Mouse (Mus musculus) midbrain, embryonic 12.5 days (tissue): ENCODE data around the gene Camta1. TPM values are rescaled to one million over a fixed set of nuclear protein-coding genes. Genes with fewer than 3 reads are reported as not detected.
A peak's percentile ranks its signal among the peaks of the same experiment; 100 is the strongest.

Source experiments
- ATAC-seq: fragments of 200-750 bp; cut with Nextera tagmentation; 2 replicates; pipeline ENCODE4 v1.8.0; 2017; ENCODE audit warnings: low read depth, moderate TSS enrichment, moderate library complexity; ENCODE audit not compliant: low FRiP score
- H3K27ac ChIP-seq: fragments of 300-500 bp; sonication (generic); replicated peaks from 2 replicates; pipeline ENCODE4 v1.5.1; 2016; ENCODE audit warnings: mild to moderate bottlenecking
- H3K27me3 ChIP-seq: fragments of 300-500 bp; sonication (generic); 2 replicates; pipeline ENCODE4 v1.6.1; 2016; ENCODE audit warnings: mild to moderate bottlenecking
- H3K36me3 ChIP-seq: fragments of 300-500 bp; sonication (generic); 2 replicates; pipeline ENCODE4 v1.6.1; 2016
- H3K4me1 ChIP-seq: fragments of 300-500 bp; sonication (generic); 2 replicates; pipeline ENCODE4 v1.6.1; 2016
- H3K4me2 ChIP-seq: fragments of 300-500 bp; sonication (generic); replicated peaks from 2 replicates; pipeline ENCODE4 v1.6.1; 2016; ENCODE audit warnings: mild to moderate bottlenecking, moderate library complexity
- H3K4me3 ChIP-seq: fragments of 300-500 bp; sonication (generic); 2 replicates; pipeline ENCODE4 v1.5.1; 2016; ENCODE audit warnings: mild to moderate bottlenecking
- H3K9ac ChIP-seq: fragments of 300-500 bp; sonication (generic); replicated peaks from 2 replicates; pipeline ENCODE4 v1.6.1; 2016; ENCODE audit warnings: mild to moderate bottlenecking, moderate library complexity
- H3K9me3 ChIP-seq: fragments of 300-500 bp; sonication (generic); 2 replicates; pipeline ENCODE4 v1.6.1; 2016; ENCODE audit warnings: mild to moderate bottlenecking
- WGBS: fragments of 180-500 bp; shearing (Covaris S2); methylation state at CpG from one replicate; pipeline ENCODE4 v1.1.7; 2016; 5-methylcytosine and 5-hydroxymethylcytosine counted together
- polyA plus RNA-seq: library from polyadenylated mRNA; unstranded; fragments of >200 nt; fragmentation: Nextera tagmentation; extraction: Ambion mirVana; gene quantifications from 2 replicates; pipeline ENCODE4 v1.2.1, GENCODE M21; 2016

Camta1 gene
- polyA plus RNA-seq, 1 experiment from 2014 or later, result 135 TPM

DNA sequence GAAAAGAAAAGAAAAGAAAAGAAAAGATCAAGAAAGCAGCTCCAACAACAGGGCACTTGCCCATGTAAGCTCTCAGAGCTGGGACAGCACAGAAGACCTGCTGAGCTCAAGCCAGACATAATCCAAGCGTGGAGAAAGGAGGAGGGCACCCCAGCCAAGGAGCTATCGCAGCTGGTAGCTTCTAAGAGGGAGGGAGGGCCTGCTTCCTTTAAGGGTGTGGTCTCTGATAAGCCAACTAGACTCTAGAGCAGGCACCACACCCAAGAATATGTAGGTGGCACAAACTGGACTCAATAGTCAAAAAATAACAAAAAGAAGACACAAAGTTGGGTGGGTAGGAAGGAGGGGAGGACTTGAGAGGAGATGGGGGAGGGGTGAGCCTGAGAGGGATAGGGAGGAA is 135.3 kb downstream of the Camta1 start:
- H3K9me3 ChIP-seq, result no peaks in the 10 kb centered on the region
- no peak overlapping the region for H3K4me2 ChIP-seq
- no peak for ATAC-seq
- H3K27me3 ChIP-seq, result no peaks in the 10 kb centered on the region
- H3K9ac ChIP-seq, result no peak overlapping the region
- H3K4me3 ChIP-seq, result no peak overlapping the region
- no peaks in the 10 kb centered on the region for H3K36me3 ChIP-seq
- H3K4me1 ChIP-seq, result peaks cover 8% of the 10 kb centered on the region
- 60% methylated on average over 2 of the region's 2 CpGs for WGBS
- no peak overlapping the region for H3K27ac ChIP-seq

DNA sequence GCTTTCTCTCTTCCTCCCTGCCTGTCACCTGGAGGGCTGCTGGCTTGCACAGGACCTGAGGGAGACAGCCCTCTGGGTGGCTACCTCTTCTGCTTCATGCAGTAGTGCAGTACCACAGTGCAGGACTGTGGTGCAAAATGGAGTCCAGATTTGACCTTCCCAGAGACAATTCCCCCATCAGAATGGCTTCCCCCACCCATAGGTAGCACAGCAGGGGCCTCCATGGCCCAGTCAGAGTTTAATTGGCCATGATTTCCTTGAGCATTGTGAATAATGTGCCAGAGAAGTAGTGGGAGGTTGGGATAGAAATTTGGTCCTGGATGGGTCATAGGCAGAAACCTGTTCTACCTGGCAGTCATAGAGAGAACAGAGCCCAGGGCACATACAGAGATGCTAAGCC is 136.8 kb downstream of the Camta1 start:
- Histone ChIP-seq H3K27ac (no peak overlapping the region), H3K4me3 (no peak overlapping the region), H3K4me1 (peaks cover 11% of the 10 kb centered on the region), H3K9me3 (no peaks in the 10 kb centered on the region), H3K27me3 (no peaks in the 10 kb centered on the region), H3K36me3 (no peaks in the 10 kb centered on the region), H3K9ac (no peak overlapping the region), H3K4me2 (no peak overlapping the region)
- no peak for ATAC-seq

GRCm38 (mm10) chr4:151720722-151721467 is 140.8 kb downstream of the Camta1 start:
- H3K9me3 ChIP-seq, result no peaks in the 10 kb centered on the region
- peaks cover 14% of the 10 kb centered on the region for H3K4me1 ChIP-seq
- H3K9ac ChIP-seq, result no peak overlapping the region
- WGBS, result 81% methylated on average over 15 of the region's 15 CpGs
- H3K27me3 ChIP-seq, result no peaks in the 10 kb centered on the region
- H3K36me3 ChIP-seq, result no peaks in the 10 kb centered on the region
- ATAC-seq, result no peak
- H3K4me3 ChIP-seq, result no peak overlapping the region
- no peak overlapping the region for H3K27ac ChIP-seq
- H3K4me2 ChIP-seq, result no peak overlapping the region

DNA sequence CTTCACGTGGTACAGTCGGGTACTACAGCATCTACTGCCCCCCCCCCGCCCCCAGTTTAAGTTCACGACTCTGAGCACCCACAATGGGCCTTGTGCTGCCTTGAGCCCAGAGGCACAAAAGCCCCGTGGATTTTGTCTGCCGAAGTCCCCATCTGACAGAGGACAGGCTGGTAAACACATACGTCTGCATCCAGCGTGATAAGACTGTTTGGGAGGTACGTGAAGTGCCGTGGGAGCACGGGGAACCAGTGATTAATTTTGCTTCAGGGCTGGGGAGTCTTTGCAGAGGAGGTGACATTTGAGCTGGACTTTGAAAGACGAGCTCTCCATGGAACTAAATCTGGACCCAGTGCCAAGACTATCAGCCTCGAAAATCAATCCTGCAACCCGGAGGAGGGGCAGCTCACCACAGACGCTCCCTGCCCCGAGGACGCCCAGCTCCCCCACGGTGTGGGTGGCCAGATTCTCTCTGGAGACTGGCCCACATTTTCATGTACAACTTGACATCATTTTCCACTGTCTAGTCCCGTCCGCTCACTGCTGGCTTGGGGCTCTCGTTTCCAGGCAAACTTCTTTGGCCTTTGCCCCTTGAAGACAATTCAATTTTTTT is 142.7 kb downstream of the Camta1 start:
- H3K4me1 ChIP-seq, result peaks cover 16% of the 10 kb centered on the region; the same call in 1 of the 2 replicates
- H3K36me3 ChIP-seq, result no peaks in the 10 kb centered on the region
- ATAC-seq, result no peak
- no peak overlapping the region for H3K27ac ChIP-seq
- 62% methylated on average over 21 of the region's 21 CpGs for WGBS
- H3K4me3 ChIP-seq, result no peak overlapping the region
- H3K9ac ChIP-seq, result no peak overlapping the region
- no peak overlapping the region for H3K4me2 ChIP-seq
- no peaks in the 10 kb centered on the region for H3K9me3 ChIP-seq
- no peaks in the 10 kb centered on the region for H3K27me3 ChIP-seq

GRCm38 (mm10) chr4:151717864-151718263 is 143.8 kb downstream of the Camta1 start:
- Histone ChIP-seq H3K27me3 (no peaks in the 10 kb centered on the region), H3K9me3 (no peaks in the 10 kb centered on the region), H3K9ac (no peak overlapping the region), H3K4me2 (no peak overlapping the region), H3K4me3 (no peak overlapping the region), H3K4me1 (peaks cover 16% of the 10 kb centered on the region; the same call in 1 of the 2 replicates), H3K27ac (no peak overlapping the region), H3K36me3 (no peaks in the 10 kb centered on the region)
- WGBS, result 84% methylated on average over 7 of the region's 7 CpGs
- no peak for ATAC-seq

- H3K9ac ChIP-seq, result no peak overlapping the region
- H3K27me3 ChIP-seq, result no peaks in the 10 kb centered on the region
- H3K36me3 ChIP-seq, result no peaks in the 10 kb centered on the region
- 87% methylated on average over 6 of the region's 6 CpGs for WGBS
- ATAC-seq, result no peak
- H3K4me1 ChIP-seq, result peaks cover 12% of the 10 kb centered on the region
- H3K9me3 ChIP-seq, result no peaks in the 10 kb centered on the region
- no peak overlapping the region for H3K4me3 ChIP-seq
- no peak overlapping the region for H3K4me2 ChIP-seq
- H3K27ac ChIP-seq, result no peak overlapping the region
Measured at GRCm38 (mm10) chr4:151713714-151714113, 148.0 kb downstream of the Camta1 start.

DNA sequence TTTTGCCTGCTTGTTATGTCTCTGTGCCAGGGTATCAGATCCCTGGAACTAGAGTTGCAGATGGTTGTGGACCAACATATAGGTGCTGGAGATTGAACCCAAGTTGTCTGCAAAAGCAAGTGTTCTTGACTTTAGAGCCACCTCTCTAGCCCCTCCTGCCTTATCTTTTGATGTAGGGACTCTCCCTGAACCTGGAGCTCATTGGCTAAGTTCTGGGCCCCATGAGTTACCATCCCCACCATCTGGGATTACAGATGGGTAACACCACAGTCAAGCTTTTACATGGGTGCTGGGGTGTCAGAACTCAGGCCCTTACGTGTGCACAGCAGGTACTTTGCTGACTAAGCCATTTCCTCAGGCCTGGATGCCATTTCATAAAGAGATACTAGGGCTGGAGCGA is 150.3 kb downstream of the Camta1 start:
- Histone ChIP-seq H3K4me1 (peaks cover 11% of the 10 kb centered on the region), H3K27me3 (no peaks in the 10 kb centered on the region), H3K27ac (no peak overlapping the region), H3K9ac (no peak overlapping the region), H3K4me2 (no peak overlapping the region), H3K9me3 (no peaks in the 10 kb centered on the region), H3K4me3 (no peak overlapping the region), H3K36me3 (no peaks in the 10 kb centered on the region)
- no peak for ATAC-seq
- 88% methylated on average over 2 of the region's 2 CpGs for WGBS

DNA sequence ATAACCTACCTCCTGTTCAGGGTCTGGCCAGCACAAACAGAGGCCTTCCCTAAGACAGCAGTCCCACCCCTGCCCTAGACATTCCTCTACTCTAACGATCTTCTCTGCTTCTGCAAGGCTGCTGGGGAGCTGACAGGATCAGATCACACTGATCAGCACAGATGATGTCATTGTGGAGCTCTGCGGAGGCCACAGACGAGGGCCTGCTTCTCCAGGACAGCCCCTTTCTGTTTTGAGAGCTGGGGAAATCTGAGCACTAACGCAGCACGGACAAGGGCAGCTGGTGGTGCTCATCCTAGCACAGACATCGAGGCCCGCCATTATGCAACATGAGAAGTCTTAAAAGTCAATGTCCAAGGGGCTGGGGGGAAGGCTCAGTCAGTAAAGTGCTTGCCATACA is 151.2 kb downstream of the Camta1 start:
- Histone ChIP-seq H3K4me2 (no peak overlapping the region), H3K27me3 (no peaks in the 10 kb centered on the region), H3K4me3 (no peak overlapping the region), H3K4me1 (peaks cover 7% of the 10 kb centered on the region), H3K9me3 (no peaks in the 10 kb centered on the region), H3K36me3 (no peaks in the 10 kb centered on the region), H3K9ac (0 out of 2 replicates have a peak overlapping the region, but pooled peaks have one; percentile 15), H3K27ac (no peak overlapping the region; the same call in 1 of the 2 replicates)
- WGBS, result 35% methylated on average over 7 of the region's 7 CpGs
- ATAC-seq, result no peak

- no peaks in the 10 kb centered on the region for H3K27me3 ChIP-seq
- H3K4me3 ChIP-seq, result no peak overlapping the region
- no peak overlapping the region for H3K27ac ChIP-seq
- no peaks in the 10 kb centered on the region for H3K36me3 ChIP-seq
- no peak for ATAC-seq
- H3K9me3 ChIP-seq, result no peaks in the 10 kb centered on the region
- 84% methylated on average over 8 of the region's 8 CpGs for WGBS
- no peak overlapping the region for H3K9ac ChIP-seq
- H3K4me1 ChIP-seq, result peaks cover 2% of the 10 kb centered on the region; the same call in 1 of the 2 replicates
- no peak overlapping the region for H3K4me2 ChIP-seq
Measured at GRCm38 (mm10) chr4:151709269-151709668, 152.4 kb downstream of the Camta1 start.

GRCm38 (mm10) chr4:151703069-151703735 is 158.5 kb downstream of the Camta1 start:
- 96% methylated on average over 14 of the region's 14 CpGs for WGBS
- Histone ChIP-seq H3K4me1 (no peaks in the 10 kb centered on the region), H3K9me3 (no peaks in the 10 kb centered on the region), H3K9ac (no peak overlapping the region), H3K4me2 (no peak overlapping the region), H3K36me3 (no peaks in the 10 kb centered on the region), H3K27ac (no peak overlapping the region), H3K4me3 (no peak overlapping the region), H3K27me3 (no peaks in the 10 kb centered on the region; the same call in 1 of the 2 replicates)
- no peak for ATAC-seq

DNA sequence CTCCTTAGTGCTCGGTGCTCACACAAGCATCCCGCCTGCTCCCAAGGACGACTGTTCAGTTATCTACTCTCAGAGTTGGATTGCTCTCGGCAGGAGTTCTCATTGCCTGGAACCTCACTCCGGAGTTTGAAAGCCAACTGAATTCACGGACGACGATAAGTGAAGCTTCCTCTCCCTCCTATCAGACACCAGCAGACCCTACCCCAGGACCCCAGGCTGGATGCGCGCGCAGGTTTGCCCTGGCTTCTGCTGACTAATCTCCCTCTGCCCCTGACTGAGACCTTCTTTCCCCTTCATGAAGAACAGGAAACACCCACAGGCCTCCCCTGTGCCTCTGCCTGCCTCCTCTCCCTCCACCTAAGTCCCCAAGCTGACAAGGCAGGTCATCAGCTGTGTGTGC is 159.2 kb downstream of the Camta1 start:
- WGBS, result 89% methylated on average over 11 of the region's 11 CpGs
- ATAC-seq, result no peak

DNA sequence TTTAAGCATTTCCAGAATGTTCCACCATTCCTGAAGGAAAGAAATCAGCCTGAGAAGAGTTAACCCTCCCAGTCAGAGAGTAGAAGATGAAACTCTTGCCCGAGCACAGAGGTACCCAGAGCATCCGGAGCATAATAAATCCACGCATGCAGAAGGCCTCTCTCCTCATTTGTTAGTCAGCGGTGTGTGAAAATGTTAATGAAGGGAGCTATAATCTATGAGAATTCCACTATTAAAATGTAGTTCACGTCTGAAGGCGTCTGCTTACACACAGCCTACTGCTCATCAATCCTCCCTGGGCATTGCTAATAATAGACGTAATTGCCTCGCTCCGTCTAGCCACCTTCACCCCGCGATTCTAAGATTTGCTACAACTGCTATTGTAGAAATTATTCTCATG is 165.7 kb downstream of the Camta1 start:
- no peak overlapping the region for H3K9ac ChIP-seq
- peaks cover 25% of the 10 kb centered on the region for H3K4me1 ChIP-seq
- no peaks in the 10 kb centered on the region for H3K36me3 ChIP-seq
- 0 out of 2 replicates have a peak, but pooled peaks have one; percentile 30 for ATAC-seq
- H3K9me3 ChIP-seq, result no peaks in the 10 kb centered on the region
- H3K4me2 ChIP-seq, result no peak overlapping the region
- no peak overlapping the region for H3K4me3 ChIP-seq
- H3K27me3 ChIP-seq, result no peaks in the 10 kb centered on the region
- H3K27ac ChIP-seq, result peak overlapping the region; percentile 15; the same call in 1 of the 2 replicates
- WGBS, result 50% methylated on average over 11 of the region's 11 CpGs

More for the DNA sequence above, 159.2 kb downstream of the Camta1 start:
- H3K4me2 ChIP-seq, result no peak overlapping the region
- no peaks in the 10 kb centered on the region for H3K9me3 ChIP-seq
- H3K27ac ChIP-seq, result no peak overlapping the region
- no peak overlapping the region for H3K4me3 ChIP-seq
- no peak overlapping the region for H3K9ac ChIP-seq
- no peaks in the 10 kb centered on the region; the same call in 1 of the 2 replicates for H3K27me3 ChIP-seq
- H3K4me1 ChIP-seq, result no peaks in the 10 kb centered on the region
- no peaks in the 10 kb centered on the region for H3K36me3 ChIP-seq
